9 mouse cellular contexts compared by ENCODE assay signal in genomic region chr1:46022262-46022661, GRCm38 (mm10). TPM values are rescaled to one million over a fixed set of nuclear protein-coding genes. Genes with fewer than 3 reads are reported as not detected.
DNase-seq lines count a peak whose midpoint lies in the region; ATAC-seq and TF ChIP-seq lines count a peak whose summit lies in the region.
"Had no signal": no experiment of that assay in that cellular context is flagged by ENCODE, and none has a peak within 500 bp of the region (broad histone marks: within the 10 kb centered on the region; RNA-seq: fewer than 3 reads in every experiment).

No protein-coding gene starts in this region.

- H3K27me3 ChIP-seq in forebrain, embryonic 11.5 days (ENCODE audit: control insufficient read depth, insufficient read depth, low read length), result no peaks in the 10 kb centered on the region
- no peaks in the 10 kb centered on the region for H3K27me3 ChIP-seq in forebrain, embryonic 12.5 days
- H3K27me3 ChIP-seq in forebrain, postnatal 0 days (ENCODE audit: insufficient read depth, low read length), result no peaks in the 10 kb centered on the region
- H3K27me3 ChIP-seq: megakaryocyte, embryonic 14.5 days had no signal

- H3K4me2 ChIP-seq in forebrain, embryonic 11.5 days (ENCODE audit: low read depth, low read length, severe bottlenecking), result no peak overlapping the region
- no peak overlapping the region for H3K4me2 ChIP-seq in forebrain, embryonic 12.5 days
- H3K4me2 ChIP-seq in forebrain, postnatal 0 days (ENCODE audit: low read depth), result no peak overlapping the region

- H3K27ac ChIP-seq in forebrain, embryonic 11.5 days (ENCODE audit: low read depth, low read length), result no peak overlapping the region
- no peak overlapping the region for H3K27ac ChIP-seq in forebrain, embryonic 12.5 days
- no peak overlapping the region for H3K27ac ChIP-seq in forebrain, postnatal 0 days (ENCODE audit: low read depth, low read length)

- peak; percentile 80 for TF ChIP-seq CTCF in forebrain, postnatal 0 days (IDR thresholded peaks at IDR 0.05; ENCODE audit: low read depth)

- no peaks in the 10 kb centered on the region for H3K9me3 ChIP-seq in forebrain, embryonic 11.5 days (ENCODE audit: control insufficient read depth, low read length)
- H3K9me3 ChIP-seq in forebrain, embryonic 12.5 days, result no peaks in the 10 kb centered on the region
- H3K9me3 ChIP-seq in forebrain, postnatal 0 days (ENCODE audit: low read length), result no peaks in the 10 kb centered on the region
- H3K9me3 ChIP-seq: megakaryocyte, embryonic 14.5 days had no signal

- 35% methylated on average over 2 of the region's 2 CpGs for WGBS in forebrain, embryonic 11.5 days
- WGBS in forebrain, embryonic 12.5 days, result 45% methylated on average over 2 of the region's 2 CpGs
- 33% methylated on average over 2 of the region's 2 CpGs for WGBS in forebrain, postnatal 0 days

- no peak overlapping the region for H3K4me3 ChIP-seq in forebrain, embryonic 11.5 days (ENCODE audit: low read depth, low read length)
- H3K4me3 ChIP-seq in forebrain, embryonic 12.5 days (replicated peaks), result no peak overlapping the region
- no peak overlapping the region for H3K4me3 ChIP-seq in forebrain, postnatal 0 days (ENCODE audit: low read depth, low read length)

- 0 out of 2 replicates have a peak, but pooled peaks have one; percentile 27 for ATAC-seq in forebrain, embryonic 11.5 days (replicated peaks; ENCODE audit: low FRiP score)
- no peak for ATAC-seq in forebrain, embryonic 12.5 days (ENCODE audit: low FRiP score)
- ATAC-seq in forebrain, postnatal 0 days, result peak; percentile 78

- no peaks in the 10 kb centered on the region for H3K36me3 ChIP-seq in forebrain, embryonic 11.5 days (ENCODE audit: control insufficient read depth, insufficient read depth, low read length)
- no peaks in the 10 kb centered on the region for H3K36me3 ChIP-seq in forebrain, embryonic 12.5 days (replicated peaks)
- no peaks in the 10 kb centered on the region for H3K36me3 ChIP-seq in forebrain, postnatal 0 days (ENCODE audit: insufficient read depth)

- H3K4me1 ChIP-seq in forebrain, embryonic 11.5 days (replicated peaks; ENCODE audit: control insufficient read depth, insufficient read depth, low read length), result no peaks in the 10 kb centered on the region
- H3K4me1 ChIP-seq in forebrain, embryonic 12.5 days, result no peaks in the 10 kb centered on the region
- H3K4me1 ChIP-seq in forebrain, postnatal 0 days (ENCODE audit: insufficient read depth), result no peaks in the 10 kb centered on the region

- H3K9ac ChIP-seq in forebrain, embryonic 11.5 days (ENCODE audit: low read length), result no peak overlapping the region
- no peak overlapping the region for H3K9ac ChIP-seq in forebrain, embryonic 12.5 days
- H3K9ac ChIP-seq in forebrain, postnatal 0 days, result no peak overlapping the region

- DNase-seq in forebrain, embryonic 11.5 days (ENCODE audit: low spot score), result no peak
- peak; percentile 27 for DNase-seq in right cerebral cortex, adult 18-20 months
- DNase-seq in right cerebral cortex, postnatal 36 days (ENCODE audit: low spot score in 2 of 2), result no peak
- peak; percentile 59 for DNase-seq in forebrain, postnatal 0 days
- peak; percentile 20 to 53 for DNase-seq in layer of hippocampus, postnatal 10 days (ENCODE audit: low spot score in 2 of 2)
- peak; percentile 41 for DNase-seq in retina, postnatal 1 day
- DNase-seq in natural killer cell, adult 2 months (ENCODE audit: low spot score in 2 of 2), result no peak

RNA-seq across cellular contexts. Expression of gene Dnah7b, which starts 43.9 kb away (rescaled TPM):
- polyA plus RNA-seq in forebrain, embryonic 11.5 days (2014; fragmentation: Nextera tagmentation; extraction: Ambion mirVana), result 2.0 and 2.3 TPM in 2 replicates
- polyA plus RNA-seq in forebrain, embryonic 12.5 days (2016; fragmentation: Nextera tagmentation; extraction: Ambion mirVana), result 2.3 and 2.9 TPM in 2 replicates
- 5.1 TPM in 2 replicates for total RNA-seq in forebrain, postnatal 0 days (2014; rRNA removed)
- polyA plus RNA-seq in forebrain, postnatal 0 days (2015; fragmentation: Nextera tagmentation; extraction: Ambion mirVana), result 0.75 and 1.6 TPM in 2 replicates
- 1 to 10 TPM; 2.2 to 2.4 TPM for total RNA-seq in layer of hippocampus, postnatal 10 days (2021)

Comparison
In these comparisons a context has a peak if more than half of its experiments do, and no peak if none do; other contexts are left out.
1. DNase-seq: peak in right cerebral cortex, adult 18-20 months (single experiment), forebrain, postnatal 0 days (single experiment), layer of hippocampus, postnatal 10 days (2 of 2) and retina, postnatal 1 day (single experiment); none in forebrain, embryonic 11.5 days (single experiment), right cerebral cortex, postnatal 36 days (0 of 2) and natural killer cell, adult 2 months (0 of 2).